Mouse (Mus musculus) kidney, adult 11 months (tissue): ENCODE results near the gene Ubac2.

Experiments used
- DNase-seq: peaks from one replicate; pipeline ENCODE4 v3.0.0; 2022

Gene Ubac2

GRCm38 (mm10) chr14:122060642-122061041 is 182.2 kb downstream of the Ubac2 start:
- DNase-seq = peak; percentile 63

- no peak for DNase-seq
Observed at GRCm38 (mm10) chr14:122061376-122061775, 183.0 kb downstream of the Ubac2 start.

- DNase-seq = no peak
Observed at GRCm38 (mm10) chr14:122062411-122063090, 184.1 kb downstream of the Ubac2 start.

- no peak for DNase-seq
Observed at GRCm38 (mm10) chr14:122063599-122063998, 185.2 kb downstream of the Ubac2 start.

- peak; percentile 43 for DNase-seq
Observed at GRCm38 (mm10) chr14:122064519-122064918, 186.1 kb downstream of the Ubac2 start.

GRCm38 (mm10) chr14:122066243-122066642 is 187.8 kb downstream of the Ubac2 start:
- no peak for DNase-seq

GRCm38 (mm10) chr14:122068036-122068435 is 189.6 kb downstream of the Ubac2 start:
- DNase-seq = peak; percentile 75

GRCm38 (mm10) chr14:122068801-122069695 is 190.6 kb downstream of the Ubac2 start:
- no peak for DNase-seq

GRCm38 (mm10) chr14:122069948-122070347 is 191.5 kb downstream of the Ubac2 start:
- no peak for DNase-seq
